Mouse (Mus musculus) frontal cortex, adult (tissue): ENCODE measurements around the gene Axl.
"Not testable (repeated sequence)": the region's sequence is repeated elsewhere in the genome, so short reads cannot be mapped to it uniquely, and the experiment has no call there.

Experiments
- ATAC-seq: cut with Nextera tagmentation; 2 replicates; pipeline ENCODE4 v1.9.2; 2017; ENCODE audit warnings: mild to moderate bottlenecking, moderate library complexity, mixed read lengths; ENCODE audit not compliant: low TSS enrichment

The Axl gene

DNA sequence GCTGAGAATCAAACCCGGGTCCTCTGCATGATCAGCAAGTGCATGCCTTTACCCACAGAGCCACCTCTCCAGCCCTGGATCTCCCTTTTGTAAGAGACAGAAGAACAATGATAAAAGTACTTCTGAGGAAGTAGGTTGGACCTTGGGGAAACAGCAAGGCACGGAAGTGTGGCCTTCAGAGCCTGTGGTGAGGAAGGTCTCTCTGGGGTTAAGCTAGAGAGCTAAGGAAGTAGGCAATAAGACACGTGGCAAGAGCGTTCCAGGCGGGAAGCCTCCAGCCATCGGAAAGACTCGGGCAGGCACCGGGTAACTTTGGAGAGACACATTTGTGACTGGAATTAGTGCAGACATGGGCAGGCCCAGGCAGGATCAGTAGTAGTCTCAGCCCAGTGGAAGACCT, 6.3 kb upstream of the Axl start:
- ATAC-seq, result no peak

DNA sequence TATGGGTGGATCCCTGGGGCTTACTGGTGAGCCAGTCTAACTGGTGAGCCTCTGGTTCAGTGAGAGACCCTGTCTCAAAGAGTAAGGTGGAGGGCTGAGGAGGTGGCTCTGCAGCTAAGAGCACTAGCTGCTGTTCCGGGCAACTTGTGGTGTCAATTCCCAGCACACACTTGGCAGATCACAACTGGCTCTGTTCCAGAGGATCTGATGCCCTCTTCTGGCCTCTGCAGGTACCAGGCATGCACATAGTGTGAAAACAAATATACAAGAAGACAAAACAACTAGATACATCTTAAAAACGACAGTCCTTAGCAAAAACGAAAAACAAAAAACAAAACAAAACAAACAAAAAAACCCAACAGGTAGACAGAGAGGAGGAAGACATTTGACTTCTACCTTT, 5.2 kb upstream of the Axl start:
- ATAC-seq, result no peak

DNA sequence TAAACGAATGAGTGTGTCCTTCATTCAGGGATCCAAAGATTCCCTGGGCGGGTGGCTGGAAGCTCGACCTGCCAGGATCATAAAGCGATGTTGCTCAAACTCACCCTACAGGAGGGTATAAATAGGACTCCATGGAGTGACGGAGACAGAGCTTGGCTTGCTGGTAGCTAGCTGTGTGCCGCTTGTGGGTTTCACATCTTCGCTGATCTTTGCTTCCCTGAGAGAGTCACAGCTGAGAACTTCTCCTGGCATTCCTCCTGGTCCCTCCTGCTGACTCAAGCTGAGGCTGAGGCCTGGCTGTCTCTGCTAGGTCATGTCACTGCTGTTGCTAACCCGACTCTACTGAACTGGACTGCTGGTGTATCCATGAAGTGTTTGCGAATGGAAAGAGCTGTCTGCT, 4.5 kb upstream of the Axl start:
- ATAC-seq, result not testable (repeated sequence)

DNA sequence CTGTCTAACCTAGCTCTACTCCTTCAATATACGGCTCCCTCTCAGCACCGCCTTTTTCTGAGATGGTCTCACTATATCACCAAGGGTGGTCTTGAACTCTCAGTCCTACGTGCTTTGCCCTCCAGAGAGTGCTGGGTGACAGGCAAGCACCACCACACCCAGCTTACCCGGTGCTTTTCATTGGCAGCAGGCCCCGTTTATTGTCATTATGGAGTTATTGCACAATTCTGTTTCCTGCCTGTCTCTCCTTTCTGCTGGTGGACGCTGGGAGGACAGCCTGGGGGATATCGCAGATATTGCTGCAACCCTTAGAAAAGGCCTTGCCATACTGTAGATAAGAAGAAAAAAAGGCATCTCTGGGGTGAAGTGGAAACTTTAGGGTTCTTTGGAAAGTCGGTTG, 2.1 kb upstream of the Axl start:
- no peak for ATAC-seq

DNA sequence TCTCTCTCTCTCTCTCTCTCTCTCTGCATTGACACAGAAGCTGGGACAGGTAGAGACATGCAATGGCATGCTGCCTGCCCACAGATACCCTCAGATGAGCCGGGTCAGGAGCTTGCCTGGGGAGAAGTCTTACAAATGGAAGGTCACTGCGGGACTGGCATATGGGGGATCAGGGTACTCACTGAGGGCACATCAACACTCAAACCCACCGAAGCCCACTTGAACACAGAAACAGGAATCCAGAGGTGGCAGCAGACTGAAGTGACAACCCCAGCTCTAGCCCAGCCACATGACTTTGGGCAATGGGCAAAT, 580 bp upstream of the Axl start:
- ATAC-seq, result no peak

DNA sequence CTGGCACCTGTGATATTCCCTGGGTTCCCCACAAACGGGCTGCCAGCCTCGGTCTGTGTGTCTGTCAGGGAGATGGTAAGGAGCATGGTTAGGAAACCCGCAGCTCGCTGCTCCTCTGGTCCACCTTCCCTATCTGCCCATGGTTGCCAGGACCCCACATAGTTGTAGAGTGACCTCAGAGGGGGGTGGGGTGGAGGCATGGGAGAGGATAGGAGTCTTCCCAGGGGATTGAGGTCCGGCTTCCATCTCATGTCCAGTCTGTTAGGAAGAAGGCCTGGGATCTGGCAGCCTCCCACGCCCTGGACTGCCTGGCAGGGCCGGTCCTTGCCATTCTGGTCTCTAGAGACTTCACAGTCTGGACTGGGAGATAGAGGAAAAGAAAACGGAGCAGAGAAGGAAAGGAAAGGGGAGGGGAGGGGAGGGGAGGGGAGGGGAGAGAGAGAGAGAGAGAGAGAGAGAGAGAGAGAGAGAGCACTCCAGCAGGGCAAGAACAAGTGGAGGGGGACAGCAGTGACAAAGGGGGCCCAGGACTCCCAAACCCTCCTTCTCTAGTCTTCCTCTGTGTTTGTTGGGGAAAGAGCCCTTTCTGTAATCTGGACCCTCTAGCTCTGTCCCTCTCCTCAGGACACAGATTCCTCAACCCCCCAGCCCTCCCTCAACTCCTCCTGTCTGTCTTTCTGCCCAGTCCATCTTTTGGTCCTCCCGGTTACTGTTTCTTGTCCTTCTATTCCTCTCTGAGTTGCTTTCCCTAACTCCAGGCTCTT, 867 bp downstream of the Axl start:
- no peak for ATAC-seq

DNA sequence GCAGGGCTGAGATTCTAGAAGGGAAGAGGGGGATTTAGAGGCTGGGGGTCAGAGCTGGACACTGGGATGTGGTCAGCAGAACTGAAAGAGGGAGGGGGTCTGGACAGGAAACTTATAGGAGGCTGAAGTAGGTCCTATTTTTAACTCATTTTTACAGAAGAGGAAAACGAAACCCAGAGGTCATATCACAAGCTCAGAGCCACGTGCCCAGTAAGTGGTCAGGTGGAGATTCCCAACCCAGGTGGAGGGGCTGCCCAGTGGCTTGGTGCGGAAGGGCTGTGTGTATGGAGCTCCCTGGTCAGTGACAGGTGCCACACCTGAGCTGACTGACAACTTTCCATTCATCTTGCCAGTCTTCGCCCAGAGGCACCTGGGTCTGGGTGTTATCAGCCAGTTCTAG, 1.5 kb downstream of the Axl start:
- ATAC-seq, result no peak

DNA sequence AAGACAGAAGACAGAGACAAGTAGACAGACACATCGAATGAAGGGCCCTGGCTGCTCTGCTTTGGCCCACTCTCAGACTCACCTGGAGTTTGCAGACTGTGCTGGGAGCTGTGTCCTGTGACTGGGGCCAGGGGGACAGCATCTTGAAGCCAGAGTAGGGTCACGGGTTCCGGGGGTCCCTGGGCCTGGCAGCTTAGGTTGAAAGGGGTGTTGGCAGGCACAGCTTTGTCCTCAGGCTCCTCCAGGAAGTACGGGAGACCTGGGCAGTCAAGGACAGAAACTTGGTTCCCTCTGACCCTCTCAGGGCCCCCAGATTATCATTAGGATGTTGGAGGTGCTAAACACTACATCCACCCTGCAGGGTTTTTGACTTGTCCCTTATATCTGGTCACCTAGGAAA, 2.8 kb downstream of the Axl start:
- no peak for ATAC-seq

DNA sequence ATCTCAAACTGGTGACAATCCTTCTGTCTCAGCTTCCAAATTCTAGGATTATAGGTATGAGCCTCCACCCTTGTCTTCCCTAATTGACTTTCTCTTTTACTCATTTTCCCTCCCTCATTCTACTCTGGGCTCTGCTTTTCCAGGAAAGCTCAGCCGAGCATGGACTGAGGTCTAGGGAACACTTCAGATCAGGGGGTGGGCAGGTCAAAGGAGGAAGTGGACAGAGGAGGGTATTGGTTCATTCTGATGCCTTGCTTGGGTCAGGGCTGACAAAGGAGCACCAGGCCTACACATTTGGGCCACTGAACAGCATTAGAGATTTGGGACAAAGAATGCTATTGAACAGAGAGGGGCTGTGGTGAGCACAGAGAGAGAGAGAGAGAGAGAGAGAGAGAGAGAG, 3.7 kb downstream of the Axl start:
- no peak for ATAC-seq

DNA sequence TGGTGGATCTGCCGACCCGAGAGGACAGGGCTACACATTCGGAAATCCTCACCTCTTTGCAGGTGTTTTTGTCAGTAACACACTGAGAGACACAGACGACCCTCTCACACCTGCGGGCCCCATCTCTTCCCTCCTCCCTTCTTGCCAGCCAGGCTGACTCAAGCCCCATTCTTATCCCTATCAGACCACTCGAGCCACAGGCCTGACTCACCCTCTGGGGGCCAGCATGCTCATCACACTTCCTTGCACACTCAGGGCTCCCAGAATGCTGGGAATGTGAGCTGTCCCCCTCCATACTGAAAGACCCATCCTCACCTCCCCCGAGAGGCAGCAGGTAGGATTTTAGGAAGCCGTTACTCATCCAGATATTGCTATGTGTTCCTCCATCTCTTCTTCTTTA, 4.8 kb downstream of the Axl start:
- no peak for ATAC-seq

DNA sequence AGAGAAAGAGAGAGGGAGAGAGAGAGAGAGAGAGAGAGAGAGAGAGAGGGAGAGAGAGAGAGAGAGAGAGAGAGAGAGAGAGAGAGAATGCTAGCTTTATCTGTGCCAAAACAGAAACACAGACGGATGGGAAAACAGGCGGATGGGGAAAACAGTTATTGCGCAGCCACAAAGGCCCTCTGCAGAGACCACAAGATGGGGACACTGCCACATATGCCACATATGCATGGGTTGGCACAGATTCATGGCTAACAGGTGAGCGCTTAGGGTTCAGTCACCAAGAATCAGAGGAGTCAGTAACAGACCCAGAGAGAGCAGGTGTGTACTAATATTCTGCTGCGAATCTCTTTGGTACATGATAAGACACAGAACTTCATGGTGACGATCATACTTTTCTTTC, 5.8 kb downstream of the Axl start:
- no peak for ATAC-seq

DNA sequence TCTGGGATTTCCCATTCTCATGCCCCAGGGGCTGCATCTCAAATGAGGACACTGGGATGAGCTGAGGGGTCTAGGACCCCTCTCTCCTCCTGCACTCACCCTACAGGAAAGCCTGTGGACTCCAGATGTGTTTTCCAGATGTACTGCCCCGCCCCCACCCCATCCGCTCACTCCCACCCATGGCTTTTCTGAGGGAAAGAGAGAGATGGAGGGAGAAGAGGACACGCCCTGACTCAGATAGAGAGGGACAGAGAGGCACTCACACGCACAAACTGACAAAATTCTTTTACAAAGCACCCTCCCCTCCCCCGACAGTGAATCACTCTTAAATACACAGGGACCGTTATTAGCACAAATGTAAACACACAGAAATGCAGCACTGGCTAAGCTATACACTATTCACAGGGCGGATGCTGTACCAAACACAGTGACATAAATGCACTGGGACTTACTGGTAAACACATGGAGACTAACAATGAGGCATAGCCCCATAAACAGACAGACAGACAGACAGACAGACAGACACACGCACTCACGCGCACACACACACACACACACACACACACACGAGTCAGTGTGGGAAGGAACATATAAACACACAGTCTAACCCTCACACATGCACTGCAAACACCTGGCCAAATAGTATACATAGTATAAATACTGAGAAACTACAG, 6.4 kb downstream of the Axl start:
- no peak for ATAC-seq

DNA sequence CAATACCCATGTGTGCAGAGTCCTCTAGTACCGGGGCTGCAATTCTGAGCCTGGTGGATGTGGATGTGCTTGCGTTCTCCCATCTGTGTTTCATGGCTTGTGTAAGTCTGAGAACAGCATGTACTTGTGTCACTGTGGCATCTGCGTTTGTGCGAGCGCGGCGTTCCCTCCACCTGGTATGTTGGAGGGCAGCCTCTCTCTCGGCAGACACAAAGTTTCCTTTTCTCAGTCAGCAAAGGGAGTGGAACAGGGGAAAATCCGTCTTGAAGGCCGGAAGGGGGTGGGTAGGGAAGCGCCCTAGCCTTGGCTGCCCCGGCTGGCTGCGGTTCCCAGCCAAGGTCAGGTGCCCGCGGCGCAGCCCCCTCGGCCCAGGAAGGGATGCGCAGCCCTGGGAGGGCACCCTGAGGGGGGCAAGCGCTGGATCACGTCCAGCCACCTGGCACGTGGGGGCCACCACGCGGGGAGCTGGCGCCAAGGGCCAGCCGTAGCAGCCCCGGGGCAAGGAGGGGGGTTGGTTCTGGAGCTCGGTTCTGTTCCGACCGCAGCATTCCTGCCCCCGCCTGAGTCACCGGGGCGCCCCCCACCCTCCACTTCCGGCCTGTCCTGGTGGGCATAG, 7.1 kb downstream of the Axl start:
- ATAC-seq, result peak; percentile 78

DNA sequence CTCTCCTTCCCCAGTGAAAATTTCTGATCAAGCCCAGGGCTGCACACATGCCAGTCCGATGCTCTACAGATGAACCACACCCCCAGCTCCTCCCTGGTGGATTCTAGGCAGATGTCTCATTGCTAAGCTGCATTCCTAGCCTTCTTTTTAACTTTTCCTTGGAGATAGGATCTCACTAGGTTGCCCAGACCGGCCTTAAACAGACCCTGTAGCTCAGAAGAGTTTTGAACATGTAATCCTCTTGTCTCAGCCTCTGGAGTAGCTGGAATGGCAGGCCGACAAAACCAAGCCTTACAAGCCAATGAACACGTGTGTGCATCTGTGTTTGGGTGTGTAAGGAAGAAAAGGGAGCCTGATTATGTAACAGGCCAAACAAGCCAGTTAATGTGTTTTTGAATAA, 7.8 kb downstream of the Axl start:
- ATAC-seq, result no peak

DNA sequence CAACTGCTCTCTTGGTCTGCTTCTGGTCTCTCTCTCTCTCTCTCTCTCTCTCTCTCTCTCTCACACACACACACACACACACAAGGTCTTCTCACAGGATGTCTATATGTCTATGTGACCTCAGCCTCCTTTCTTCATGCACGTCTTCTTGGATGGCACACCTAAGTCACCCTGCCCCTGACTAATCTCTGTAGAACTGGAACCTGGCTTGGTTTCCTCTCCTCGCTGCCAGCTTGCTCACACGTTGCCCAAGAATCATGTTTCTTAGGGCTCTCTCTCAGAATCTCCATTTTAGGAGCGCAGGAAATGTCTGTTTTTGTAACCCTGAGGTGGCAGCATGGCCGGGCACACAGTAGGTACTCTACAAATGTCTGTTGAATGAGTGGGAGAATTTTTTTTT, 8.5 kb downstream of the Axl start:
- ATAC-seq, result no peak

DNA sequence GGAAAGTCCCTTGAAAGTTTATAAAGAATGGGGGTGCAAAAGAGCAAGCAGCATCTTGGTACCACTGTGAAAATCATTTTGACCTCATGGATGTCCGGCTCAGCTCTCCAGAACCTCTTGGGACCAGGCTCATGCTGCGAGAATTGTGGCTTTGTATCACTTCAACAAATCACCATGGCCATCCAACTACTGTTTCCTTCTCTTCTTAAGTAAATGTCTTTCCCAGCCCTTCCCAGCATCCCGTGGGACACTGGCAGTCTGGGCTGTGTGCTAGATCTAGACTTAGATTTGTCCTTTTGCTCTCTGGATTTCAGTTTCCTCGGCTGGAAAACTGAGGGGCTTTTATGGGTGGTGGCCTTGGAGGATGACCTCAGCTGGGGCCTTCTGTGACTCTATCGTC, 20.3 kb downstream of the Axl start:
- ATAC-seq, result no peak

DNA sequence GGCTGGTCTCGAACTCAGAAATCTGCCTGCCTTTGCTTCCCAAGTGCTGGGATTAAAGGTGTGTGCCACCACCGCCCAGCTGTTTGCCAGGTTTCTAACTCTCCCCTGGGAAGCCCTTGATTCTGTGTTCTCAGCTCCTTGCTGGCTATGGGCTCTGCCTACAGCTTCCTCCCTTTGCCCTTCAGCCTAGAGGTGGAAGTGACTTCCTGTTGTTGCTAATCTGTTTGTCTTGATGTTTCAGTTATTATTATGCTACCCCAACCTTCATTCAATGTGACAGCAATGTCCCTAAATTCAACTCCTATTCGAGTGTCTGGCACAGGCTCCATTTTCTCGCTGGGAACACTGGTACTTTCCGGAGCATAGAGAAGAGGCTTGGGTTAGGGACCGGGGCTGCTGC, 22.4 kb downstream of the Axl start:
- no peak for ATAC-seq

DNA sequence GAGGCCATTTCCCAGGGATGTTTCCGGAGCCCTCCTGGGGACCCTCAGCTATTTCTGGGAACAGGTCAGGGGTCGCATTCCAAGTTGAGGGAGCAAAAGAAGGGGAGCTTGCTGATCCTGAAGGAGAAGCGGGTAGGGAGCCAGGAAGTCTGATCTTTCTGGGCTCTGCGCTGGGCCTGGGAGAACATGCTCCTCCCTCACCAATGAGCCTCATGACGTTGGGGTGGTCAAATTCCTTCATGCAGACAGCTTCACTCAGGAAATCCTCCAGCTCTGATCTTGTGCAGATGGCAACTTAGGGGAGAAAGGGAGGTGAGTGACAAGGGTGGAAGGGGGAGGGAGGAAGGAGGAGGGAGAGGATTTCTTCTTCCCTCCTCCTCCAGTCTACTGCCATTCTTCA, 24.3 kb downstream of the Axl start:
- ATAC-seq, result no peak

DNA sequence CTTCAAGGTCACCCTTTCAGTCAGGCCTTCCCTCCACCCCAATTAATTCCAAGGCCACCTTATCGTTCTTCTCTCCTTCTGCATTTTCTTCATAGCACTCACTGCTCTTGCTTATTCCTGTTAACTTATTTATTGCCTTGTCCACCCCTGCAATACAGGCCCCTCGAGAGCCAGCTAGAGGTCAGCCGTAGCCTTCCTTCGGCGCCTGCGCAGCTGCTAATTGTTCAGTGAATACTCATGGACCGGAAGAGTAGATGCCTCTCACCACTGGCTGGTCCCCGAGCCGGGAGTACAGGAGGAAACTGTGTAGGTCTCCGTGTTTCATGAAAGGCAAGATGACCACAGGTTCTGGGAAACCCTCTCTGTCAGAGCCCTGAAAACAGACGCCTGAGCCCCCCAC, 24.8 kb downstream of the Axl start:
- ATAC-seq, result no peak

DNA sequence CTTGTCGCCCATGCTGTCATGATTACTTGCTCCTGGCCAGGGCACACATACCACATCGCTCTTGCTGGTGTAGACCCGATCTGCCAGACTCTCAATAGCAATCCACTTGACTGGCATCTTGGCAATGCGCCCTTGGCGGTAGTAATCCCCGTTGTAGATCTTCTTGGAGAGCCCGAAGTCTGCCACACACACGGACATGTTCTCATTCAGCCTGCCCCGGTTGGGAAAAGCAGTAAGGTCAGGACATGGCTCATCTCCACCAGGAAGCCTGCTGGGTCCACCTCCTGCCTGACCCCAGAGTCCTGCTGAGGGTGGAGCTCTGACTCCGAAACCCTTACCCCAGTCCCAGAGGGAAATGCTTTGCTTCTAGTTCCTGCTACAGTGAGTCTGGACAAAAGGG, 27.2 kb downstream of the Axl start:
- ATAC-seq, result no peak

DNA sequence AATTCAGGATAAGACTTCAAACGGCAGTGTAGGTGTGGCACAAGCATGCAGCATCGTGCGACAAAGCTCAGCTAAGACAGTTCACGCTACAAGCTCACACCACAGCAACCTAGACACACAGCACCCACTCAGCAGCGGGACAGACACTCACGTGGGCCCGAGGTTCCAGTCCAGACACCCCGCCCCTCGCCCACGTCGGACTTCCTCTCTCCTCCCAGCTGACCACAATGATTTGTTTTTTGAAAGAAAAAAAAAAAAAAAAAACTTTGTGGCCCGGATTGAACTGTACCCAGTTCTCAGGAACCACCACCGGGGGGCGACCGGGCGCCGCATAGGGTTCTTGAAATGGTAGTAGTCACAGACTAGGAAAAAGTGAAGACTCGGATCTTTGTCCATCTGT, 32.5 kb downstream of the Axl start:
- peak; percentile 18 for ATAC-seq

DNA sequence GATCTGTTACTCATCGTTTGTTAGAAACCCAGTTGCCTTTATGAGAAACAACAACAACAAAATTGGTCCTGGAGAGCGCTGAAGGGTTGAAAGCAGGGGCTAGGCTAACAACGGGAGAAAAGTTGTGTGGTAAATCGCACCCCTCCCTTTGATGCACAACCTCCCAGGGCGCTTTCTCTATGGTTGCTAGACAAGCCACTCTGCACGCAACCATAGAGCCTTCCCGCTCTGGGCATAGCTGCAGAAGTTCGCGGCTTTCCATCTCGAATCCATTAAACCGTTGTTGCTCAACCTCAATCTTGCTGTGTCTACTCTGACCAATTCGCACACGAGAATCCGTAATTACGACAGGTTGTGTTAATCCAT, 33.1 kb downstream of the Axl start:
- peak; percentile 51 for ATAC-seq

DNA sequence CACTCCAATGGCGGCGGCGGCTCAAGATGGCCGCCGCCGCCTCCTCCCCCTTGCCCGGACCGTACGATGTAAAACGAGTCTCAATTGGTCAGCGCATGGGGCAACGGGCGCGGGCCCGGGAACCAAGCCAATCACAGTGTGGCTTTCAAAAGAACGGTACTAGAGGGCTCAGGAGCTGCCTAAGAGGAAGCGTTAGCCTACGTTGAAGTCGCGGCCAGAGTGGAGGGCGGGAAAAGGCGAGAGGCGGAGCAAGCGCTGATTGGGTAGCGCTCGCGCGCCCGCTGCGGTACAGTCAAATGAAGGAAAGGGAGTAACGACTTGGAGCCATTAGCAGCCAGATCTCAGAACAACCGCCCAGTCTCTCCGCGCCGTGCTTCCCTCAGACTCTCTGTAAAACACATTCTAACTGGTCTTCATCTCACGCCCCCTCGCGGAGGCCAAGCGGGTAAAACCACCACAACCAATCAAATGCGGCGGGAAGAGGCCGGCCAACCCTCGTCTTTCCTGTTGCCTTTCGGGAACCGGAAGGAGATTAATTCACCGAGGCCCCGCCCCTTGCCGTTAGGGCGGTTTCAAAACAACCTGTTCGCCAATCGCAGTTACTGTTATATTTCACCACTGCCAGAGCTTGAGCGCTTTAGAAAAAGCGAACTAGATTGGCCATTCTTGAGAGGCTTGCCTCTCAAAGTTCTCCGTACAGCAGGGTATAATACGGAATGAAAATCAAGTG, 33.6 kb downstream of the Axl start, which contains the start of gene Hnrnpul1:
Gene Hnrnpul1, minus strand, starts transcription at position 20 of the 730 bp plus-strand sequence.
- ATAC-seq, result peak; percentile 84
